Mouse (Mus musculus): ENCODE data around the gene Tbxa2r. TPM values are rescaled to one million over a fixed set of nuclear protein-coding genes. Genes with fewer than 3 reads are reported as not detected.

The Tbxa2r gene
- polyA plus RNA-seq, 1 experiment, result 44.0 TPM

GRCm38 (mm10) chr10:81325176-81325575 is 3.4 kb upstream of the Tbxa2r start:
- TF ChIP-seq CTCF (IDR thresholded peaks at IDR 0.05; ENCODE audit: insufficient read depth, low read length) (no peak), POLR2A (IDR thresholded peaks at IDR 0.05; ENCODE audit: borderline replicate concordance, extremely low read depth, low read depth, low read length) (no peak)
- WGBS, result 90% methylated on average over 21 of the region's 21 CpGs

DNA sequence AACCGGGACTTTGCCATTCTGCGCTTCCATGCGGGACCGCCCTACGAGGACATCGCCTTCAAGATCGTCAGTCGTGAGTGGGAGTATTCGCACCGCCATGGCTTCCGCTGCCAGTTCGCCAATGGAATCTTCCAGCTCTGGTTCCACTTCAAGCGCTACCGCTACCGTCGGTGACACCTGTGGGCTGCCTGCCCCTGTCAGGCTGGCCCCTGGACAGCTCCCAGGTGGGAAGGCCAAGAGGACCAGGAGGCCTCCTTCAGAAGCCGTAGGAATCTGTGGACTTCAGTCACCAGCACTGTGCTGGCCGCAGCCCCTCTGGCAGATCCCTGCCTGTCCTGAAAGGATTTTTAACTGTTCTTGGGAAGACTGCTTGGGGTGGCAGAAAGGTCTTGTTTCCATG is 2.8 kb upstream of the Tbxa2r start:
- TF ChIP-seq CTCF (IDR thresholded peaks at IDR 0.05; ENCODE audit: insufficient read depth, low read length) (no peak), POLR2A (IDR thresholded peaks at IDR 0.05; ENCODE audit: borderline replicate concordance, extremely low read depth, low read depth, low read length) (no peak)
- no peak overlapping the region for H3K4me3 ChIP-seq (replicated peaks; ENCODE audit: extremely low read depth, low read depth, low read length)
- peaks cover 24% of the 10 kb centered on the region for H3K4me1 ChIP-seq (ENCODE audit: control insufficient read depth, insufficient read depth, low read length)
- DNase-seq, result no peak
- WGBS, result 90% methylated on average over 18 of the region's 18 CpGs

More at GRCm38 (mm10) chr10:81325176-81325575, 3.4 kb upstream of the Tbxa2r start:
- H3K4me1 ChIP-seq (ENCODE audit: control insufficient read depth, insufficient read depth, low read length), result peaks cover 21% of the 10 kb centered on the region
- no peak for DNase-seq
- no peak overlapping the region for H3K4me3 ChIP-seq (replicated peaks; ENCODE audit: extremely low read depth, low read depth, low read length)

GRCm38 (mm10) chr10:81326858-81327257 is 1.7 kb upstream of the Tbxa2r start:
- no peak for DNase-seq
- TF ChIP-seq POLR2A (IDR thresholded peaks at IDR 0.05; ENCODE audit: borderline replicate concordance, extremely low read depth, low read depth, low read length) (0 out of 2 replicates have a peak, but pooled peaks have one; percentile 3), CTCF (IDR thresholded peaks at IDR 0.05; ENCODE audit: insufficient read depth, low read length) (no peak)
- peaks cover 21% of the 10 kb centered on the region for H3K4me1 ChIP-seq (ENCODE audit: control insufficient read depth, insufficient read depth, low read length)
- 34% methylated on average over 6 of the region's 6 CpGs for WGBS
- no peak overlapping the region for H3K4me3 ChIP-seq (replicated peaks; ENCODE audit: extremely low read depth, low read depth, low read length)

DNA sequence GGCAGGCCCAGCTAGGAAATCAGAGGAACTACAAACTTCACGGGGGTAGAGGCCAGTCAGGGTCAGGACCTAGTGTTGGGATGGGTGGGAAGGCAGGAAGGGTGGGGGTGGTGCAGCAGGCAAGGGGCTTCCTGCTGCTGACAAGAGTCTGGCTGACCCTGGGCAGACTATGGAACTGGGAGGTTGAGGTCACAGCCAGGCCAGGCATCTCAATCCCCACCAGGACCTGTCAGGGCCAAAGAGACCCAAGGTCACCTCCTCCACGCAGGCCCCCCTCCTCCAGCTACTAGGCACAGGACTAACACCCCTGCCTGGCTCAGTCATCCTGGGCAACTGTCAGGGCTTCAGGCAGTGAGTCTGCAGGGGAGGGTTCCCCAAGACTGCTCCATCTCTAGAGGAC is 572 bp upstream of the Tbxa2r start:
- WGBS, result 22% methylated on average over 2 of the region's 2 CpGs
- no peak for TF ChIP-seq POLR2A (IDR thresholded peaks at IDR 0.05; ENCODE audit: borderline replicate concordance, extremely low read depth, low read depth, low read length)
- no peak for TF ChIP-seq CTCF (IDR thresholded peaks at IDR 0.05; ENCODE audit: insufficient read depth, low read length)
- Histone ChIP-seq H3K4me1 (ENCODE audit: control insufficient read depth, insufficient read depth, low read length) (peaks cover 20% of the 10 kb centered on the region), H3K4me3 (replicated peaks; ENCODE audit: extremely low read depth, low read depth, low read length) (no peak overlapping the region)
- DNase-seq, result no peak

GRCm38 (mm10) chr10:81329194-81329975 is 854 bp downstream of the Tbxa2r start:
- Histone ChIP-seq H3K4me1 (ENCODE audit: control insufficient read depth, insufficient read depth, low read length) (peaks cover 20% of the 10 kb centered on the region), H3K4me3 (replicated peaks; ENCODE audit: extremely low read depth, low read depth, low read length) (no peak overlapping the region)
- DNase-seq, result no peak
- 36% methylated on average over 10 of the region's 10 CpGs for WGBS
- peak; percentile 6; the same call in 1 of the 2 replicates for TF ChIP-seq POLR2A (IDR thresholded peaks at IDR 0.05; ENCODE audit: borderline replicate concordance, extremely low read depth, low read depth, low read length)
- no peak for TF ChIP-seq CTCF (IDR thresholded peaks at IDR 0.05; ENCODE audit: insufficient read depth, low read length)

DNA sequence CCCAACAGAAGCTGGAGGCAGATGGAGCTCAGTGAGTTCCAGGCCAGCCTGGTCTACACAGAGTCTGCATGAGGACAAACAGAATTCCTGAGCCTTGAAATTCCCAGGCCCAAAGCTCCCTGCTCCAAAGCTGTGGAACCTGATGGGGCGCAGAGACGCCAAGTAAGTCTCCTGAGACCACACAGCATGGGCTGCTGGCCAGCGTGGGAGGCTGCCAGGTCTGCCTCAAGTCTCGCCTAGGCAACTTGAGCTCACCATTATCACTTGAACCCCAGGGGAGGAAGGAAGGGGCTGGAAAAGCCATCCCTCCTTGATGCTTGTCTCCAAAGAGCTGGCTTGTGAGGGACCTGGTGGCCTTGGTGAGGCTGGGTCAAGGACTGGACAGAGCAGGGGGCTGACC is 1.5 kb downstream of the Tbxa2r start:
- WGBS, result 44% methylated on average over 4 of the region's 4 CpGs
- Histone ChIP-seq H3K4me1 (ENCODE audit: control insufficient read depth, insufficient read depth, low read length) (peaks cover 20% of the 10 kb centered on the region), H3K4me3 (replicated peaks; ENCODE audit: extremely low read depth, low read depth, low read length) (no peak overlapping the region)
- DNase-seq, result no peak
- TF ChIP-seq POLR2A (IDR thresholded peaks at IDR 0.05; ENCODE audit: borderline replicate concordance, extremely low read depth, low read depth, low read length) (no peak), CTCF (IDR thresholded peaks at IDR 0.05; ENCODE audit: insufficient read depth, low read length) (no peak)

DNA sequence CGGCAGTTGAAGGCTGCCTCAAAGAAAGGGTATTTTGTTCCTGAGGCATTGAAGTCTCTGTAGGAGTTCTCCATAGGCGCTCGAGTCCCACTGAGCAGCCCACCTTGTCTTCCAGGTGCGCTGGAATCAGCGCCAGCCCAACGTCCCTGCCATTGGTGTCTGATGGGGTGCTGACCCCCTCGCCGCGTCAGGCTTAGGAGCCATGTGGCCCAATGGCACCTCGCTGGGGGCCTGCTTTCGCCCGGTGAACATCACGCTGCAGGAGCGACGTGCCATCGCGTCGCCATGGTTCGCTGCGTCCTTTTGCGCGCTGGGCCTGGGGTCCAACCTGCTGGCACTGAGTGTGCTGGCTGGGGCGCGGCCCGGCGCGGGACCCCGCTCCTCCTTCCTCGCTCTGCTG is 3.7 kb downstream of the Tbxa2r start:
- no peak for DNase-seq
- 56% methylated on average over 29 of the region's 29 CpGs for WGBS
- TF ChIP-seq CTCF (IDR thresholded peaks at IDR 0.05; ENCODE audit: insufficient read depth, low read length) (no peak), POLR2A (IDR thresholded peaks at IDR 0.05; ENCODE audit: borderline replicate concordance, extremely low read depth, low read depth, low read length) (no peak)
- no peak overlapping the region for H3K4me3 ChIP-seq (replicated peaks; ENCODE audit: extremely low read depth, low read depth, low read length)
- H3K4me1 ChIP-seq (ENCODE audit: control insufficient read depth, insufficient read depth, low read length), result peaks cover 13% of the 10 kb centered on the region

- 81% methylated on average over 11 of the region's 11 CpGs for WGBS
- peaks cover 7% of the 10 kb centered on the region for H3K4me1 ChIP-seq (ENCODE audit: control insufficient read depth, insufficient read depth, low read length)
- TF ChIP-seq CTCF (IDR thresholded peaks at IDR 0.05; ENCODE audit: insufficient read depth, low read length), result no peak
- TF ChIP-seq POLR2A (IDR thresholded peaks at IDR 0.05; ENCODE audit: borderline replicate concordance, extremely low read depth, low read depth, low read length), result no peak
- no peak overlapping the region for H3K4me3 ChIP-seq (replicated peaks; ENCODE audit: extremely low read depth, low read depth, low read length)
- DNase-seq, result no peak
These were observed 5.8 kb downstream of the Tbxa2r start for GRCm38 (mm10) chr10:81334324-81334723.

GRCm38 (mm10) chr10:81335393-81336340 is 7.1 kb downstream of the Tbxa2r start:
- 56% methylated on average over 19 of the region's 19 CpGs for WGBS
- no peaks in the 10 kb centered on the region for H3K4me1 ChIP-seq (ENCODE audit: control insufficient read depth, insufficient read depth, low read length)
- H3K4me3 ChIP-seq (replicated peaks; ENCODE audit: extremely low read depth, low read depth, low read length), result no peak overlapping the region
- TF ChIP-seq CTCF (IDR thresholded peaks at IDR 0.05; ENCODE audit: insufficient read depth, low read length), result no peak
- TF ChIP-seq POLR2A (IDR thresholded peaks at IDR 0.05; ENCODE audit: borderline replicate concordance, extremely low read depth, low read depth, low read length), result no peak
- no peak for DNase-seq

Data from lung, adult 2 months (tissue).